Mouse (Mus musculus) MEL (cell line): ENCODE data around the gene Tgfbrap1.

Experiments
- CTCF ChIP-seq, 3 experiments: IDR thresholded peaks in 2 of 3; conservative IDR thresholded peaks in 1 of 3; 2 replicates each; pipeline ENCODE4 v1.5.1; 2011 to 2012; ENCODE audit warnings: low read length in 3 of 3, low read depth in 2 of 3, mild to moderate bottlenecking in 2 of 3, improper control_type of control experiment in 1 of 3, inconsistent platforms in 1 of 3, mixed read lengths in 1 of 3, moderate library complexity in 1 of 3; ENCODE audit not compliant: control insufficient read depth in 1 of 3, insufficient read depth in 1 of 3, poor library complexity in 1 of 3, severe bottlenecking in 1 of 3
- HCFC1 ChIP-seq: IDR thresholded peaks from 2 replicates; pipeline ENCODE4 v1.6.1; 2012; ENCODE audit warnings: low read depth, mild to moderate bottlenecking, inconsistent platforms, low read length, improper control_type of control experiment, moderate library complexity
- RAD21 ChIP-seq: IDR thresholded peaks from 2 replicates; pipeline ENCODE4 v1.6.1; 2011; ENCODE audit warnings: mild to moderate bottlenecking, low read depth, low read length, improper control_type of control experiment
- RCOR1 ChIP-seq: IDR thresholded peaks from 2 replicates; pipeline ENCODE4 v1.6.1; 2012; ENCODE audit warnings: low read depth, mild to moderate bottlenecking, inconsistent platforms, low read length, improper control_type of control experiment
- USF1 ChIP-seq: IDR thresholded peaks from 2 replicates; pipeline ENCODE4 v1.6.1; 2014; ENCODE audit warnings: low read depth, mild to moderate bottlenecking, inconsistent platforms, low read length, improper control_type of control experiment, moderate library complexity
- ZC3H11A ChIP-seq: IDR thresholded peaks from 2 replicates; pipeline ENCODE4 v1.6.1; 2012; ENCODE audit warnings: low read depth, mild to moderate bottlenecking, inconsistent platforms, low read length, improper control_type of control experiment

- TF ChIP-seq RAD21 (no peak), USF1 (no peak), RCOR1 (no peak), CTCF (IDR thresholded peaks at IDR 0.05 in 2 of 3, conservative IDR thresholded peaks at IDR 0.05 in 1 of 3; ENCODE audit: control insufficient read depth in 1 of 3, insufficient read depth in 1 of 3, low read depth in 2 of 3, low read length in 3 of 3, poor library complexity in 1 of 3, severe bottlenecking in 1 of 3) (no peak), HCFC1 (no peak), ZC3H11A (no peak)
Measured at GRCm38 (mm10) chr1:43127196-43127595, 28.8 kb upstream of the Tgfbrap1 start.
